Mouse (Mus musculus): ENCODE data around the gene Vgll4.

The Vgll4 gene

DNA sequence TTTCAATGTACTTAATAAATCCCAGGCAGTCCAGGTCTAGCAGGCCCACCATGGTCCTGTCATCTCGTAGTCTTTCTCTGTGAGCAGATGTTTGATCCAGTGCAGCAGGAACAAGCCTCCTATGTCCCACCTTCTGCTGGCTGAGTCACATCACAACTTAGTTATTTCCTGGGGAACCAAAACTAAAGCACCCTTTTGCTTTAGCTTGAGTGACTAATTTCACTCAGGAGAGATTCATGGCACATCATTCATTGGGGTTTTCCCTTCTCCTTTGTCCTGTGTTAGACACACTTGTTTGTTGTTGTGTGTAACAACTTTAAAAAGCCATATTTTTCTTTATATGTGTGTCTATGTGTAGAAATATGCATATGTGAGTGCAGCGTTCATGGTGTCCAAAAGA lies 126.9 kb downstream of the Vgll4 start:
- no peak for DNase-seq (ENCODE audit: low read depth, low spot score)

- DNase-seq (ENCODE audit: low read depth, low spot score), result no peak
Observed at GRCm38 (mm10) chr6:114842131-114842530, 127.7 kb downstream of the Vgll4 start.

- no peak for DNase-seq (ENCODE audit: low read depth, low spot score)
Observed at GRCm38 (mm10) chr6:114840012-114840411, 129.8 kb downstream of the Vgll4 start.

- no peak for DNase-seq (ENCODE audit: low read depth, low spot score)
Observed at GRCm38 (mm10) chr6:114838872-114839271, 130.9 kb downstream of the Vgll4 start.

DNA sequence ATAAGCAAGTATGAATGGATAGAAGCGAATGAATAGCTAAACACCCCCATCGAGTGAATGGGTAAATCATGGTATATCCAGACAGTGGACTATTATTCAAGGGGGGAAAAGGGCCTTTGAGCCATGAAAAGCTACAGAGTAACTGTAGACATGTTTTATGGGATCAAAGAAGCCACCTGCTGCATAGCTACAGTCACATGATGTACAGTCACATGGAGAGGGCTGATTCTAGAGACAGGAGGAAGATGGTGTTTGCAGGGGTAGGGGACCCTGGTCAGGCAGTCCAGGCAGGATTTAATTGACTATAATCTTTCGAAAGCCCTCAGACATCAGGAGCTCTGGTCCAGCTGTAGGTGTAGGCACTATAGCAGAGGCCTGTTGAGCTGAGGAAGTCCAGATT lies 133.4 kb downstream of the Vgll4 start:
- DNase-seq (ENCODE audit: low read depth, low spot score), result no peak

DNA sequence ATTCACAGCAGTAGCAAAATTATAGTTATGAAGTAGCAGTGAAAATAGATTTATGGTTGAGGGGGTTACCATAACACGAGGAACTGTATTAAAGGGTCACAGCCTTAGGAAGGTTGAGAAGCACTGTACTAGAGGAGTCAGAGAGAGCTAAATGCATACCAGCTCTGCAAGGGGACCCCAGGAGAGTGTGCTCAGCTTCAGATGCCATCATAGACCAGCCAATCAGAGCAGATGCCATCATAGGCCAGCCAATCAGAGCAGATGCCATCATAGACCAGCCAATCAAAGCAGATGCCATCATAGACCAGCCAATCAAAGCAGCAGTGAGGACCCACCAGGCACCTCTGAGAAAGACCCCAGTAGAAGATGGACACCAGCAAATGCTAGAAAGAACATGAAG lies 134.0 kb downstream of the Vgll4 start:
- no peak for DNase-seq (ENCODE audit: low read depth, low spot score)

DNA sequence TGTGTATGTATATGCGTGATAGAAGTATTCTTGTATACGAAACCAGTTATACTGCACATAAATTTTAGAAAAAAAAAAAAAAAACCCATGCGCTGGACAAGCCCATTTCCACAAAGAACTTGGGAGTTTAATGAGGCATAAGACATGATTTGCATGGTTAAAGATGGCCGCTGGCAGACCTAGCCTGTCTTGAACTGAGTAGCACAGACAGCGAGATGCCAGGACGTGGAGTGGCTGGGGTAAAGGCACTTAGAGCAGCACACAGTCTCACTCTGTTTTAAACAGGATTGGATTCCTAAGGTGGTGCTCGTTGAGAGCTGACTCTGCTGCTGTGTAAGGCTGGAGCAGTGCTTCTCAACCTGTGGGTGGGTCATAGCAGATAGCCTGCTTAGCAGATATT lies 134.4 kb downstream of the Vgll4 start:
- no peak for DNase-seq (ENCODE audit: low read depth, low spot score)

- DNase-seq (ENCODE audit: low read depth, low spot score), result no peak
Observed at GRCm38 (mm10) chr6:114833791-114834346, 135.9 kb downstream of the Vgll4 start.

DNA sequence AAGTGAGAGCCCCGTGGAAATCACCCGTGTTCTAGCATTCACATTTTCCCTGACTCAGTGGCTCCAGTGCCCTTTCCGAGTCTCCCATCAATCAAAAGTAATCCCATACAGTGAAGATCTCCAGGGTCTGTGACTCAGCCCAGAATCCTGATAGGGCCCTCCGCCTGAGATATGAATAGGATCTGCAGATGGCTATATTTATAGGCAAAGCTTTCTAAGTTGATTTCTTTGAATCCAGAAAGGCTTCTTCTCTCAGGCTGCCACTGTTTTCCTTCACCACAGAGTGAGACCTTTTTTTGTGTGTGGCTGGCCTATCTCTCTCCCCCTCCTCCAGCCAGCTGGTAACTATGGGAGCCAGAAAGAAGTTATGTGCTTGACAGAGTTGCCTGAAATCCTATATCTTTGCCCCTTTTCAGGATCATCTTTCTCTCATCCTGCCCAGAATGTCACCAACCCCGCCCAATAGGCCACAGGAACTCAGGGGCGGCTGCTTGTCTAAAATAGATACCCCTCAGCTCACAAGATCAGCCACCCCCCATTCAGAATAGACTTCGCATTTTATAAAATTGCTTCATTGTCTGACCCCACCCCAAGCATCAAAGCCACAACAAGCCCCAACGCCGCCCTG lies 136.6 kb downstream of the Vgll4 start:
- no peak for DNase-seq (ENCODE audit: low read depth, low spot score)

GRCm38 (mm10) chr6:114831807-114832206 lies 138.0 kb downstream of the Vgll4 start:
- DNase-seq (ENCODE audit: low read depth, low spot score), result no peak

- DNase-seq (ENCODE audit: low read depth, low spot score), result no peak
Observed at GRCm38 (mm10) chr6:114829660-114830438, 139.9 kb downstream of the Vgll4 start.

- DNase-seq (ENCODE audit: low read depth, low spot score), result no peak
Observed at GRCm38 (mm10) chr6:114826889-114827288, 142.9 kb downstream of the Vgll4 start.

DNA sequence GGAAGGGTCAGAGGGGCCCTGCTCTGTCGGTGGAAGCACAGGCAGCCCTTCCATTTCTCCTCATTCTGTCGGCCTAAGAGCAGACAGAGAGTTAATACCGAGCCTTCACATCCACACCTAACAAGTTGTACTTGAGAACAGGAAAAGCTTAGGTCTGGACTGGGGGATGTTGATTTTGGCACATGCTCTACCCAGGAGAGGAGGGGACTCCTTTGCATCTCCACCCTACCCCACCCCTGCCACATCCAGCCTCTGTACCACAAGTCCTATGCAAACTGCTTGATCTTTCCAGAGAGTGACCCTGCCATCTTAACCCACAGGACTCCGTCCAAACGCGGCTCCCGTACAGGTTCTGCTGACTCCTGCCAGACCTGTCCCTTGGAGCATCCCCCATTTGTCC lies 148.1 kb downstream of the Vgll4 start:
- DNase-seq (ENCODE audit: low read depth, low spot score), result no peak

DNA sequence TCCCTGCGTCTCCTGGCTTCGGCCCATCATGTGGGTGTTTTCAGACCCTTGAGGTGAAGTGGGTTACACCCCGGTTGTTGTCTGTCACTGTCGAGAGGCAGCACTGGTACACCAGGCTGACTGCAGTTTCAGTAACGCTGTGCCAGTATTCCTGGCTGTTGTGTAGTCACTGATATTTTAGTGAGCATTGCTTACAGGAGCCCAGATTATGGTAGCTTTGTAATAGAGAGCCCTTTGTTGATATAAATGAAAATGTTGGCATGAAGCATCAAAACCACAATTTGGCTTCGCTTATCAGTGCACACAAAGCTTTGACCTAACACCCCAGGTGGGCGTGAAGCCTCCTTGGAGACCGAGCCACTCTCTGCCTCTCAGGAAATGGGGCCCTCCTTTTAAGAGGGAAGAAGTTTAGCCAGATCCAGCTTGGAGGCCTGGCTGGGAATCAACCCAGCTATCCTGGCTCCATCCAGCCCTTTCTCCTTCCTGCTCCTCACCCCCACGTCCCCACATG lies 149.8 kb downstream of the Vgll4 start:
- no peak for DNase-seq (ENCODE audit: low read depth, low spot score)

GRCm38 (mm10) chr6:114818471-114818870 lies 151.3 kb downstream of the Vgll4 start:
- no peak for DNase-seq (ENCODE audit: low read depth, low spot score)

GRCm38 (mm10) chr6:114817948-114818347 lies 151.8 kb downstream of the Vgll4 start:
- no peak for DNase-seq (ENCODE audit: low read depth, low spot score)

GRCm38 (mm10) chr6:114814882-114815650 lies 154.7 kb downstream of the Vgll4 start:
- DNase-seq (ENCODE audit: low read depth, low spot score), result no peak

- DNase-seq (ENCODE audit: low read depth, low spot score), result no peak
Observed at GRCm38 (mm10) chr6:114814199-114814881, 155.5 kb downstream of the Vgll4 start.

DNA sequence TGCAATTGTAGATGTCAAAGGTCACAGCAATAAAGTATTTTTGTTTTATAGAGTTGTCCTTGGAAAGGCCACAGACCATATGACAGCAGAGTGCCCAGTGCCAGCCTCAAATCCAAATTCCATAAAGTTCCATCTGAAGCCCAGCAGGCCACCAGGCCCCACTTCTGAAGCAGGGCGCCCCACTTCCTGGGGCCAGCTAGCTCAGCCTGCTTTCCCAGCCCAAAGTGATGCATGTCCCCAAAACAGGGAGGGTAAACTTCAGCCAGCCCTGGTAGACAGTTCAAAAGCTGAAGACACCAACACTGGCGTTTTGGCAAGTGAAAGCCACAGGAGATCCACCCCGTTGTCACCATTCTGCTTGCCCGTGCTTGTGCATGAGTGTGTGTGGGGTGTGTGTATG lies 157.0 kb downstream of the Vgll4 start:
- no peak for DNase-seq (ENCODE audit: low read depth, low spot score)

- DNase-seq (ENCODE audit: low read depth, low spot score), result no peak
Observed at GRCm38 (mm10) chr6:114812322-114812721, 157.5 kb downstream of the Vgll4 start.
